Comparison of ENCODE assay signal across 12 mouse cellular contexts in the genomic region with DNA sequence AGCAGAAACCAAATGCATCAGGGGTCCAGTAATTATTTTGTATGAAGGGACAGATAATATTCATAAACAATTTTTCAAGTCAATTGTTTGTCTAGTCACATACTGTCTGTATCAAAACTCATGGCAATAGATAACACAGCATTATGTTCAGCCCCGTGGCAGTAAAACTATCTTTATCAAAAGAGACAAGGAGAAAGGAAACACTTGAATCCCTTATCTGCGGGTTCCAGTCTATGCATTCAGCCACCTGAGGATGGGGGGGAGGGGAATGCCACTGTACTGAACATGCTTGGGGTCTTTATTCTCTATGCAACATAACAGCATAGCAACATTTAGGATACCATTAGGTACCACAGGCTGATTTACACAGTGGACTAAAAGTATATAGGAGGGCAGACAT.
"Had no signal": no experiment of that assay in that cellular context is flagged by ENCODE, and none has a peak within 500 bp of the region (broad histone marks: within the 10 kb centered on the region; RNA-seq: fewer than 3 reads in every experiment).

No protein-coding gene starts in this region.

- H3K9ac ChIP-seq: kidney, embryonic 15.5 days; limb, embryonic 13.5 days; midbrain, embryonic 15.5 days; neural tube, embryonic 12.5 days had no signal

- ATAC-seq: inflammation-experienced regulatory T-cells, adult 6 months; midbrain, embryonic 15.5 days had no signal

- H3K4me3 ChIP-seq: kidney, embryonic 15.5 days; limb, embryonic 13.5 days; midbrain, embryonic 15.5 days; neural tube, embryonic 12.5 days had no signal

- H3K27me3 ChIP-seq: midbrain, embryonic 15.5 days; neural tube, embryonic 12.5 days had no signal

- H3K27ac ChIP-seq: kidney, embryonic 15.5 days; limb, embryonic 13.5 days; midbrain, embryonic 15.5 days; neural tube, embryonic 12.5 days had no signal

- DNase-seq: kidney, adult 11 months; kidney, postnatal 14 days; left cerebral cortex, postnatal 4 days; lung, adult 18-20 months; lung, postnatal 36 days; thymus, postnatal 36 days had no signal

- H3K4me2 ChIP-seq: kidney, embryonic 15.5 days; limb, embryonic 13.5 days; midbrain, embryonic 11.5 days; midbrain, embryonic 15.5 days; neural tube, embryonic 12.5 days had no signal

- H3K9me3 ChIP-seq: kidney, embryonic 15.5 days; limb, embryonic 13.5 days; midbrain, embryonic 15.5 days; neural tube, embryonic 12.5 days had no signal

- H3K4me1 ChIP-seq: neural tube, embryonic 12.5 days had no signal

- H3K36me3 ChIP-seq: kidney, embryonic 15.5 days; limb, embryonic 13.5 days; midbrain, embryonic 15.5 days; neural tube, embryonic 12.5 days had no signal
